Mouse (Mus musculus) neutrophil, adult 5-6 weeks (primary cell): ENCODE measurements around the gene Fbxo36. TPM values are rescaled to one million over a fixed set of nuclear protein-coding genes. Genes with fewer than 3 reads are reported as not detected.

Experiments
- ATAC-seq: fragments of 151-379, 151-347 bp; 2 replicates; pipeline ENCODE4 v1.8.0; 2017; ENCODE audit warnings: mild to moderate bottlenecking, moderate TSS enrichment; ENCODE audit not compliant: insufficient number of reproducible peaks, poor library complexity, low FRiP score, severe bottlenecking; ENCODE audit errors: extremely low read depth
- total RNA-seq: library from RNA; stranded (forward); fragments of 200-1000 nt; gene quantifications from 2 replicates; pipeline ENCODE4 v1.2.3, GENCODE M21; 2017

Gene Fbxo36
- total RNA-seq, 1 experiment from 2014 or later: not detected

DNA sequence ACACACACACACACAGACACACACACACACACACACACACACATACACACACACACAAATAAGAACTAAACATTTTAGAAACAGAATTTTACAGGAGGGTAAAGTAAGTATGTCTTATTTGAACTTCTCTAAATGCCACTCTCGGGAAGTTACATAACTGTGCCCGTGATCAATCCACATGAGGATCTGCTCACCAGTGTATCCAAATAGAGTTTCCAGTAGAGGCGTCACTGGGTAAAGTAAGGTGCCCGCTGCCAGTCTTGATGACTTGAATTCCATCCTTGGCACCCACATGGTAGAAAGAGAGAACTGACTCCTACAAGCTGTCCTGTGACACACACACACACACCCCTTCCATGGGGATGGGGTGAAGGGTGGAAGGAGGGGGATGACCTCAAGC is 43.3 kb downstream of the Fbxo36 start:
- ATAC-seq: no peak

DNA sequence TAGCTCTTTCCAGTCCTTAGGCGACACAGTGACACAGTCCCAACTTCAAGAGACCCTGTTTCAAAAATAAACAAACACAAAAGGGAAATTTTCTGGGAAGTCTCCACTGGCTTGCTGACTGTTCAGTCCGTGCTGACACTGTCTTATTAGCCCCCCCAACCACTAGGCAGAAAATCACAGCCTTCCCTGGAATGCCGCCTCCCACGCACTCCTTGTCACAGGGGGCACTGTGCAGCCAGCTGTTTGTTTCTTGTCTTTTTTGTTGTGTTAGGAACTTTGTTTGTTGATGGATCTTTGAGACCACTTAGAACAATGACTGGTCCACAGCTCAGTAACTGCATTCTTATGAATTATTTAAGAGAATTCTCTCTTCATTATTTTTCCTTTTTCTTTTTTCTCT is 44.2 kb downstream of the Fbxo36 start:
- no peak for ATAC-seq

DNA sequence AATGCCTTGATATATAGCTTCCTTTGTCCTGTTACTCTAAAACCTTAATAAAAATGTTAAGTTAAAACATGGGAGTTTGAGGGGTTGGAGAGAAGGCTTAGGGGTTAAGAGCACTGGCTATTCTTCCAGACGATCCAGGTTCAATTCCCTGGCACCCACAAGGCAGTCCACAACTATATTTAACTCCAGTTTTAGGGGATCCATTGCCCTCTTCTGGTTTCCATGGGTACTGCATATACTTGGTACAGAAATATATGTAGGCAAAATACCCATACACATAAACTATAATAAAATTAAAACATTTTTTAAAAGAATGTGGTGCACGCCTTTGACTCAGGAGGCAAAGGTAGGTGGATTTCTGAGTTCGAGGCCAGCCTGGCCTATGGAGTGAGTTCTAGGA is 45.5 kb downstream of the Fbxo36 start:
- no peak for ATAC-seq

DNA sequence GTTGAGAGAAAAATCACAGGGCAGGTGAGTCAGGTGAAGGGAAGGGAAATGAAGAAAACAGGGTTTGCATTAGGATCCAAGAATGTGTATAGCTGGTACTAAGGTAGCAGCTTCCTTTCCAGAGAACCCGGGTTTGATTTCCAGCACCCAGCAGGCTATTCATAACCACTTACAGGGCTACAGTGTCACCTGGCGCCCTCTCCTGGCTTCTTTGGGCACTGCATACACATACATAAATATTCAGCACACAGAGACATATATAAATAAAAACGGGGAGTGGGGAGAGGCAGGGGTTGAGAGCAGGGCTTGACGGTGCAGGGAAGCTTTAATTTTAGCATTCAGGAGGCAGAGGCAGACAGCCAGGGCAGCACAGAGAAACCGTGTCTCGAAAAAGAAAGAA is 46.3 kb downstream of the Fbxo36 start:
- no peak for ATAC-seq

DNA sequence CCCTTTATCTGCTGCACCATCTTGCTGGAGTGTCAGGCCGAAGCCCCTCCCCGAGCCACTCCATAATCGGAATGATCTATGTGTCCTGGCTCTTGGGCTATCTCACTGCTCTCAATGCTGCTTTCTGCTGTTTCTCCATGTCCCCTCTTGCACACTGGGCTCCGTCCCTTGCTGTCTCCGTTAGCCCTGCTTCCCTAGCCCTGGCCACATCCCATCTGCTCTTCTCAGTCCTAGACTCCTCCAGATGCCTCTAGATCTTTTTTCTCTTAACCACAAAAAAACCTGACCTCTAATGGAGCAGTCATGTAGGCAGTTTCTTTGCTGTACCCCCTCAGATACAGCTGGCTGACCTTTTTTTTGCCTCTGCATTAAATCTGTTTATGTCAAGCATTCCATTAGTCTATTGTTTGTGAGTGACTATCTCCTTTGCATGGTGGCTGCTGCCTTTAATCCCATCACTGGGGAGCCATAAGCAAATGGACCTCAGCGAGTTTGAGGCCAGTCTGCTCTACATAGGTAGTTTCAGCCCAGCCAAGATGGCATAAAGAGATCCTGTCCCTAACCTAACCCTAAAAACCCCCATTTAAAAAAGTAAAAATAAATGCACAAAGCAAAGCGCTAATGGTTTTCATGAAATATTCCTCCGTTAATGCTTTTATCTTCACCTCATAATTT is 49.8 kb downstream of the Fbxo36 start:
- ATAC-seq: no peak

DNA sequence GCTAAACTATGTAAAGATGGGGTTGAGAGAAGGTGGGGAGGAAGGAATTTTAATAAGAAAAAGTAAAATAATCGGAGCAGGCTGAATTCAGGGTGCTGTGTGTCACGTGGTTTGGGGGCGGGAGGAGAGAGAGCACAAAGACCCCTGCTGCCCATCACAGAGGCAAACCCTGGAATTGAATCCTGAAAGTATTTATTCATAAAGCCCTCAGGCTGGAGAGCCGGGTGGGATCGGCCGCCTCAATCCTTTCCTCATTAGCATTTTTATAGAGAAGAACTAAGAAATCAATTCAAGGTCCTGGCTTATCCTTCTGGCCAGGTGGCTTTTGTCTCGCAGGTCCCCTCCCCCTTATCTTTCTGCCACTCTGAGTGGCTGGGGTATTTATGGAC is 50.4 kb downstream of the Fbxo36 start:
- ATAC-seq: no peak

DNA sequence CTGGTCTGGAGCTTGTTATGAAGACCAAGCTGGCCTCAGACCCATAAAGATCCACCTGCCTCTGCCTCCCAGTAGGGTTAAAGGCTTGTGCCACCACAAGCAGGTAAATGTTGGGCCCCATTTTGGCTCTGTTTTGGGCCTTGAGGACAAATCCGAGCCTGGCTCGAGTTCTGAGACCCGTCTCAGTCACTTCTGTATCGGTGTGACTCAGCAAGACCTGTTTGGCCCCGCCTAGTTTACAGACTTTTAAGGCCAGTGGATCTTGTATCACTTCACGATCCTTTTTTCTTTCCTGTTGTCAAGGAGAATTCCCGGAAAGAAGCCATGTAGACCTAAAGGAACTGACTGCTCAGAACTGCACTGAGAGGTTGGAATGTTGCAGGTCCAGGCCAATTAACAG is 50.9 kb downstream of the Fbxo36 start:
- no peak for ATAC-seq

DNA sequence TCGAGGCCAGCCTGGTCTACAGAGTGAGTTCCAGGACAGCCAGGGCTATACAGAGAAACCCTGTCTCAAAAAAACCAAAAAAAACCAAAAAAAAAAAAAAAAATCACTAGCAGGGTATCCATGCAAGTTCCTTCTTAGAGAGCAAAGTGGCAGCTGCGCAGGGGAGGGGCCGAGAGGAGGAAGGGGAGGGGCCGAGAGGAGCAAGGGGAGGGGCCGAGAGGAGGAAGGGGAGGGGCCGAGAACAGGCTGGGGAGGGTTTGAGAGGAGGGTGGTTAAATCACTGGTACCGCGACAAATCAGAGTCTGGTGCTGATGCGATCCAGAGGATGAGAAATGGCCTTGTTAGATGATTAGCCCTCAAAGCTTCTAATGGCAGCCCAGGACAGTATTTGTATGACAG is 52.1 kb downstream of the Fbxo36 start:
- no peak for ATAC-seq

DNA sequence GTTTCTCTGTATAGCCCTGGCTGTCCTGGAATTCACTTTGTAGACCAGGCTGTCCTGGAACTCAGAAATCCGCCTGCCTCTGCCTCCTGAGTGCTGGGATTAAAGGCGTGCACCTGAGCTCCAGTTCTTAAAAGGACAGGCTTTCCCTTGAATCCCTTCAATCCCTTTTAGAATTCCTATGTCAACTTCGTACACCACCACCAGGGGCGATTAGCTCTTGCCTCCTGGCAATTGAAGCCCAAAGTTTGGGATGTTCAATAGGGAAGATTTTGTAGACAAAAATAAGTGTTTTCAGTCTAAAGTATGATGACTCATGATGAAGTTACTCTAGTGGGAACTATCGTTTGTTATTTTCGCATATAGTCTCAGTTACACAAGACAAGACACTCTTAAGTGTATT is 57.7 kb downstream of the Fbxo36 start:
- ATAC-seq: no peak

DNA sequence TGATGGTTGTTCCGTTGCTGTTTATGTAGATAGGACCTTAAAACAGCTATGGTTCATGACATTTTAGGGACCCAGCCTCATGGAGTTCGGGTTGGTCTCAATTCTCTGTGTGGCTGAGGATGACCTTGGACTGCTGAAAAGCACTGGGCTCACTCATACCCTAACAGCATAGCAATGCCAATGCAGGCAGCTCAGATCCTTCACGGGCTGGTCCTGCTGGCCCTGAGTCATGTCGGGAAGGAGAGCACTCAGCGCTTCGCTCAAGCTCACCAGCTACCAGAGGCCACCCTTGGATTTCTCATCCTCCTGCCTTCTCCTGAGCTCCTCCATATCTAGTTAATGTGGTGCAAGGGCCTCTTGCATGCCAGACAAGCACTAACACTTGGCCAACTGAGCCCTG is 59.5 kb downstream of the Fbxo36 start:
- no peak for ATAC-seq

DNA sequence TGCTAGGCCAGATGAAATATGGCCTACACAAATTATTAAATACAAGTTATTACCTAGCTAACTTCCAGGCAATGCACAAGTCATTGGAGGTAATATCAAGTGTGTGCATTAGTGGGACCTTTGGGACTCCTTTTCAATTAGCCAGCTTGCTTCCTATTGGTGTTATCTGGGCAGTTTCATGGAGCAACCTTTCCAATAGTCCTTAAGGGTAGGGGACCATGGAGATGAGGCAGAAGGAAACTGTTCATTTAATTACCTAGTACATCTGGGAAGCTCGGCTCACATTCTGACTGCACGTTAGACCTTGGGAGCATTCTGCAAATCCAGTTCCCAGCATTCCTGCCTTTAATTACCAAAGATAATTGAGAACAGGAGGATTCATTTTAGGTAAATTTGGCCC is 64.8 kb downstream of the Fbxo36 start:
- ATAC-seq: no peak

DNA sequence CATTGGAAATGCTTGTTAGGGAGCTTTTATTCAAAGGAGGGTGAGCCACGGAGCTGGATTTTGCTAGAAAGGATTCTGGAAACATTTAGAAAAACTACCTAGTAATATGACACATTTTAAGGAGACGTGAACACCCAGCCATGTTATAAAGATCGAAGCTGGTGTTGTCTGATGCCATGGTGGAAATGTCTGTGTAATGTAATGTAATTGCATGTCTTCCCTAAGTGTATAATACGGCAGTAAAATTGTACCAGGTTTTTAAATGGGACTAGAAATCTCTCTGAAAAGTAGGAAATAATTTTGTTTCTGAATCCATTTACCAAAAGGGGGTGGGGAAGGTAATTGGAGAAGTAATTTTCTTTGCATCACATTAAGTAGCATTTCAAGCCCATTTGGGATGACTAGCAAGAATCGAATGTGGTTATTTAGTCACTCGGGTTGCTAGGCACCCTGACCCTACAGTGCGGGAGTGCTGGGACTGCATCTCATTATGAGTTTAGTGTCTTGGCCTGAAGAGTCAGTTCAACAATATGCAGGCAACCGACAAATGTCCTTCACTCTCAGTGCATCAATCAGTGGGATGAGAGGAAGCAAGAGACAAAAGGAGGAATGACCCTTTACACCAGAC is 70.7 kb downstream of the Fbxo36 start:
- no peak for ATAC-seq

DNA sequence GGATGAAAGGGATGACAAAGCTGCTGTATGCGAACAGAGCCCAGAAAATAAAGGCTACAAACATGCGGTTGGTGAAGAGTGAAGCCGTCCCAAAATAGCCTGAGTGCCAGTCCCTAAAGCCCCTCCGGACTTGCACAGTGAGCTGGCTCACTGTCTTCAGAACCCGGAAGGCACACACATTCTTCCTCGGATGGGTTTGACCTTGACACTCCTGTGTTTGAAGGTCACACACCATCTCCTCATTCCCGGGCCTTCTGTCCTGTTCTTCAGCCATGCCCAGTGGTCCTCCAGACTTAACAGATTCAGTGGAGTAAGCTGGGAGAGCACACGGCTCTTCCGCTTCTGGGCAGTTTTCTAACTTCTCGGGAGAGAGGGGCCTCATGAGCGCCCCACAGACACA is 72.9 kb downstream of the Fbxo36 start:
- no peak for ATAC-seq

DNA sequence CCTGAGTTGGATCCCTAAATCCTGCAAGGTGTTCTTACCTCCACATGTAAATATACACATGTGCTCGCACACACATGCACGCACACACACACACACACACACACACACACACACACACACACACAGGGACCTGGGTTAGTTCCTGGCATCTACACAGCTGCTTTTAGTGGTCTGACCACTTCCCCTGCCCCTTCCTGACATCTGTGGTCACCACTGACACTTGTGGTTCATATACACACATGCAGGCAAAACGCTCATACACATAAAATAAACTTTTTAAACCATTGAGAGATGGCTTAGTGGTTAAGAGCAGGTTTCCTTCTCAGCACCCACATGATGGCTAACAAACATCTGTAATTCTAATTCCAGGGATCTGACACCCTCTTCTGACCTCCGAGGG is 75.4 kb downstream of the Fbxo36 start:
- no peak for ATAC-seq

DNA sequence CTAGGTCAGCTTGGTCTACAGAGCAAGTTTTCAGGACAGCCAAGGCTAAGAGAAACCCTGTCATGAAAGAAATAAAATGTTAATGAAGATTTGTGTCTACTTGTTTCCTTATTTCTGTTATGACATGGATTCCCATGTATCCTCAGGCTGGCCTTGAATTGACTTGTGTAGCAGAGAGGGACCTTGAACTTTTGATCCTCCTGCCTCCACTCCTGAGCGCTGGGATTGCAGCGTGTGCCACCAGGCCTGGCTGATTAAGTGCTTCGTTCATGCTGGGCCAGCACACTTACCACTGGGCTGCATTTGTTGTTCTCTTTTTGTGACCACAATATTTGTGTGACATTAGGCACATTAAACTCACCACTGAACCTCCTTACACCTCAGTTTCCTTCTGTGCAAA is 79.2 kb downstream of the Fbxo36 start:
- no peak for ATAC-seq

DNA sequence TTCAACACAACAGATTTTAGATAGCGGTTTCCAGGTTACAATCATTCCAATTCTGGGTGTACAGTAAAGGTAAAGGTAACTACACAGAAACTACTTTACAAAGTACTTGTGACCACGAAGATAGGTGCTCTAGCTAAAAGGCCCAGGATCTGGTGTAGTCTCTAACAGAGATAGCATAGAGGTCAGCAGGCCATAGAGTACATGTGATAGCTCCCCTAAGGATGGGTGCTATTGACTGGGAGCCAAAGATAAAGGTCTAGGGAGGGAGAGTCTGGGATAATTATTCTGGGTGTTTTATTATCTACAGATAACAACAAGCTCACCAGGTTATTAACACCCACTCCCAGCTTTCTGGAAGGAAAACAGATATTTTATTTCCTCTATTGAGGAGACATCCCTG is 83.8 kb downstream of the Fbxo36 start:
- ATAC-seq: no peak

DNA sequence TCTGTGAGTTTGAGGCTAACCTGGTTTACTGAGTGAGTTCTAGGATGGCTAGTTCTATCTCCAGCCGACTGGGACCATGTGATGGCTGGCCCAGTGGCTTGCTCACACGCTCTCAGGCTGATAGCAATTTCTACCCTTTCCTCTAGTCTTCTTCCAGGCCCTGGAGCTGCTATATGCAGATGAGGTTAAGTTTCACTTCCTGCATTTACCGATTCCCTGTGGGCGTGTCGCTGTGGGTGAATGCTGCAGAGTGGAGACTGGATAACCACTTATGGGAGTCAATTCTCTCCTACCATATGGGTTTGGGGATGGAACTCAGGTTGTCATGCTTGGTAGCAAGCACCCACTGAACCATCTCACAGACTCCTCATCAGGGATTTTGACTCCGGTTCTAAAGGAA is 84.5 kb downstream of the Fbxo36 start:
- ATAC-seq: no peak

DNA sequence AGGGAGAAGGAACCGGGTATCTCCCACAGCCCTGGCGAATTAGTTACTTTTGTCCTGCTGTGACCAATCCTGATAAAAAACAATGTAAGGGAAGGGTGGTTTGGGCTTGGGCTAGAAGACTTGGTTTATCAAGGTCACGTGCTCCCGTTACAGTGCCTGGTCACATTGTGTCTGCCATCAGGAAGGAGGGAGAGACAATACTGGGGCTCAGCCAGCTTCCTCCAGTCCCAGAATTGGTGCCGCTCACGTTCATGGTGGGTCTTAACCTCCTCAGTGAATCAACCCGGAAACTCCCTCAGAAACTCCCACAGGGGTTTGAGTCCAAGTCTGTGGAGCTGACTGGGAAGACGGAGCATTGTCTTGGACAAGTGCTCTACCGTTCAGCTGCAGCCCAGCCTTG is 86.0 kb downstream of the Fbxo36 start:
- ATAC-seq: no peak

DNA sequence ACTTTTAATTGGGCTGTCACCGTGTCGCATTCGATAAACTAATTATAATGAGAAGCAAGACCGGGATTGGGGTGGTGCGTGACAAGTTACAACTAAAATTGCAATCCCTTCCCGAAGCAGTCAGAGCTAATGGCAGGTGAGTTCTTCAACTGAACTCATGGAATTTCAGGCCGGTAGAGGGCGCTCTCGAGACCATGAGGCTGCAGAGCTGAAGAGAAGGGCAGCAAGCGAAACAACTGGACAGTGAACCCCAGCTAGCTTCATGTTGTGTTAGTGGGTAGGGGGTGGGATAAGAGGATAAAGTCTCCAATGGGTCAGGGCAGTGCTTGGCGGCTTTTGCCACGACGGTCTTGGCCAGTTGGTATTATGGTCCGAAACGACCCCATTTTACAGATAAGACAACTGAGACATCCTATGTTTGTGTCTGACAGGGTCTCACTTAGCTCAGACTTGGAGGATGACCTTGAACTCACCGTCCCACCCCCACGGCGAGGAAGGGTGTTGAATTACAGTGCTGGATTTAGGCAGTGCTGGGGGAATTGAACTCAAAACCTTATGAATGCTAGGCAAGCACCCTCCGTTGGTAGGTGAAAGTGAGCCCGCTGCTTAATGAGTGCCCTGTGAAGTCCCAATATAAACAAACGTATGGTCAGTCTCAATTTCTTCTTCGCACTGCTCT is 94.0 kb downstream of the Fbxo36 start:
- peak; percentile 73 for ATAC-seq

DNA sequence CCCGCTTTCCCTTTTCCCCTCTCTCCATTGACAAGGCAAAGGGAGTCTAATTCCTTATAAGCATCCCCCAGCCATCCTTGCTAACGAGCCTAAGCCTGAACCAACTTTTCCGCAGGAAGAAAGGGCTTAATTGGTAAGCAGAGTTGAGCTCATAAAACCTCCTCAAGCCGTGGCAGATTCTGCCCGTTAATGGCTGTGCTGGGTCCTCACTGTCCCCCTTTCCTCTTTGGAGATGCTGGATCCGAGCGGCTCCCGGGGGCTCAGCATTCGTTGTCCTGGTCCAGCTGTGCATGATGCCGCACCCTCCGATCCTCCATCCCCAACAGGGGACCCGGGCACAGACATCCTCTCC is 94.5 kb downstream of the Fbxo36 start:
- no peak for ATAC-seq
